Mouse (Mus musculus) frontal cortex, postnatal 25 days (tissue): ENCODE results near the gene Ssh3.
A peak's percentile ranks its signal among the peaks of the same experiment; 100 is the strongest.

ENCODE experiments used
- DNase-seq, 2 experiments: peaks; one replicate each; pipeline ENCODE4 v3.0.0; 2022; ENCODE audit warnings: low spot score in 2 of 2

Ssh3 gene

DNA sequence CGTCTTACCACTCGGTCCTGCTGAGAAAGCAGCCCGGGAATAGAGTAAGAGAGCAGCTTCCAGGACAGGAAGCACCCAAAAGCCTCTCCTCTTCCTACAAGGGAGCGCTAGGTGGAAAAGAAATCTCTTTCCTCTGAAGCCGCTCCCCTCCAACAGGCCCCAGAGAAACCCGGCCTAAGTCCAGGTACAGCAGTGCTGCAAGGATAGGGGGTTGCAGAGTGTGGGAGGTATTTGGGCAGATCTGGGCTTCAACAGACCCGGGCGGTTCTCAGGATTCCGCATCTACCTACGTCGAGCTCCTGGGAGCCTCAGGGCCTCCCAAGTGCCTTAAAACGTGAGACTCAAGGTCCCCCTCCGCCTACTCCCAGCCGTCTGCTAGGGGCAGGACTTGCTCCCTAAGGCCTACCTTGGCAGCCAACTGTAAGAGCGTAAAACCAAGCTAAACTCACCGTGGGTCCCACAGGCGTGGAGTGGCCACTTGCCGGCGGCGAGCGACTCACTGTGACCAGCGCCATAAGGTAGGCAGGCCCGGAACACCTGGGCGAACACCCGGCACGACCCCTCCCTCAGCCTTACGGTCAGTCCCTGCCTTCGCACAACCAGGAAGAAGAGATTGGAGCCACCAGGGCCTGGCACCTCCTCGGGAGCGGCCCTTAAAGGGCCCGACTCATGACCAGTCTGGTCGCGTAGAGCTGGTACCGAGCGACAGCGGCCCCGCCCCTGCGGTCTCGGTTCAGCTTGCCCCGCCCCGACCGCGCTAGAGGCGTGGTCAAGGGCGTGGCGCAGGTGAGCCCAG, at the start of gene Ssh3:
Gene Ssh3, minus strand, starts transcription at position 615 of the 796 bp plus-strand sequence.
- DNase-seq = peak; percentile 35 to 53

DNA sequence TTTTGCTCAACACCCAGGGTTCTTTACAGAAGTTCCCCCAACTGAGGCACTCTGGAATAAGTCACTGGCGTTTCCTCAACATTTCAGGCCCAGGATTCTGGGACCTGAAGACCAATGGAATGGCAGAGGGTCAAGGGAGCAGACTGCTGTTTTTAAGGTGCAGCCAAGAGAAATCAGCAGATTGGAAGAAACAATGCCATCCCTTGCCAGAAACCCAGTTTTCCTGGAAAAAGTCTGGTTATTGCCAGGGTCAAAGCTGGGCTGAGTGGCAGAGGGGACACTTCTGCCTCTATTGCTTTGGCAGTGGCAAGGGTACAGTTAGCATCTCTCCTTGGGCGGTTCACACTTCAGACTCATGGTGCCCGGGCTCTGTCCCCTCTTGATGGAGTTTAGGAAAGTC, 48.2 kb upstream of the Ssh3 start:
- DNase-seq = no peak

DNA sequence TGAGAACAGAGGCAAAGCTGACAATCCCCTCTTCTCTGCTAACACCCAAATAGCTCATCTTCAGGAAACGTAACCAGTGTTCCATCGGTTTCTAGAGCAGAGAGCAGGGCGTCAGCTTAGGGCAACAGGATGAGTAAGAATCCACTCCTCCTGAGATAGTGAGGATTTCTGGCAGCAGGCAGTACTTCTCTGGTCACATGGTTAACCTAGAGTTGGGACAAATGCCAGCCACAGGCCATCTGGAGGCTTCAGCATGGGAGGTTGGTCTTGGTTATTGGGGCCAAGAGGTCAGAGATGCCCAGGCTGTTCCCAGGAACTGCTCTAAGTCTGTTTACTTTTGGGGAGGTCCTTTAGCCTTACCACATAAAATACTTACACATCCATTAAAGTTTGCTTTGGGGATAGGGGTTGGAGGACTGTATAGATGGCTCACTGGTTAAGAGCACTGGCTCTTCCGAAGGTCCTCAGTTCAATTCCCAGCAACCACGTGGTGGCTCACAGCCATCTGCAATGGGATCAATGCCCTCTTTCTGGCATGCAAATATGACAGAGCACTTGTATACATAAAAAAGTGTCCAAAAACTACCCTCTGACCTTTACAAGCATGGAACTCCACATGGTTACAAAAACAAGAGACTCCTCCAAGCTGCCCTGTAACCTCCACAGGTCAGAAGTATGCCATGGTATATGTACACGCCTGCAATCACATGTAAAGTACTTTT, 46.4 kb upstream of the Ssh3 start:
- no peak for DNase-seq

DNA sequence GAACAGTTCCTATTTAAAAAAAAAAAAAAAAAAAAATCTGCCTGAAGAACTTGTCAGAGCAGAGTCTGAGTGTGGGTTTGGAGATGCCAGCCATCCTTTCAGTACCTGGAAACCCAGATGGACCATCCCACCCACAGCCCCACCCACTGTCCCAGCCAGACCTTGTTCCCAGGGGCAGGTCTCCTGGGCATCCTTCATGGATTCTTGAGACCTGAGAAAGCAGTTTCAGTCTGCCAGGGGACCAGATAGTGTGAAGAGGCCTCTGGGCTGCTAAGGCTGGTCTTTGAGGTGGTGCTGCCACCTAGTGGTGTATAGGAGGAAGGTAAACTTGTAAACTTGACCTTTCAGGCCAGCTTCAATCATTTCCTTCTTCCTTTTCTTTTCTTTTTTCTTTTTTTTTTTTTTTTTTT, 40.8 kb upstream of the Ssh3 start:
- DNase-seq = no peak

DNA sequence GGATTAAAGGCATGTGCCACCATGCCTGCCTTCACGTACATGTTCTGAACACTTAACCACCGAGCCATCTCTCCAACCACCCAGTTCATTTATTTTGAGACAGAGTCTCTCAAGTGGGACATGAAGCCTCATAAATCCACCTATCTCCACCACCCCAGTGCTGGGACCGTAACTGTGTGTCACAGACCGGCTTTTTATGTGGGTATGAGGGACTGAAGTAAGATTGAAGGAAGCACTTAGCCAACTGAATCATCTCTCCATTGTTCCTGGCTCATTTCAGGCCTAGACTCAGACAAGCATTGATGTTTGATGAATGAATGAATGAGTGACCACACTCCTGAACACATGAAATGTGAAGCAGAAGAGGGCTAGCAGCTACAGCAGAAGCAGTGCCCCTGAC, 40.3 kb upstream of the Ssh3 start:
- DNase-seq = no peak

DNA sequence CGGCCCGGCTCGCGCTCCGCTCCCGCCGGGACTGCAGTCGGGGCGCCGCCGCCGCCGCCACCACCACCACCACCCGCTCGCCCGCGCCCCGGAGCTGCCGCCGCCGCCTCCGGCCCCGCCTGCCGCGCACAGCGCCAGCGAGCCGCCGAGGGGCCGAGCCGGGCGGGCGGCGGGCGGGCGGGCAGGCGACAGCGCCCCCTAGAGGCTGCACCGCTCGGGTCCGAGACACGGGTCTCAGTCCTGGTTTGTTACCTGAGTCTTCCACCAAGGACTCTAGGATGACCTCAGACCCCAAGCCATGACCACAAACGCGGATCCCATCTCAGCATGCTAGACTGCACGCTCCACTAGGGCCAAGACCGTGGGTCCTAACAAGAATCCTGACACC, 37.2 kb upstream of the Ssh3 start, which contains the start of gene Grk2:
Gene Grk2, minus strand, starts transcription at position 33 of the 388 bp plus-strand sequence.
- DNase-seq = peak; percentile 57 to 64

DNA sequence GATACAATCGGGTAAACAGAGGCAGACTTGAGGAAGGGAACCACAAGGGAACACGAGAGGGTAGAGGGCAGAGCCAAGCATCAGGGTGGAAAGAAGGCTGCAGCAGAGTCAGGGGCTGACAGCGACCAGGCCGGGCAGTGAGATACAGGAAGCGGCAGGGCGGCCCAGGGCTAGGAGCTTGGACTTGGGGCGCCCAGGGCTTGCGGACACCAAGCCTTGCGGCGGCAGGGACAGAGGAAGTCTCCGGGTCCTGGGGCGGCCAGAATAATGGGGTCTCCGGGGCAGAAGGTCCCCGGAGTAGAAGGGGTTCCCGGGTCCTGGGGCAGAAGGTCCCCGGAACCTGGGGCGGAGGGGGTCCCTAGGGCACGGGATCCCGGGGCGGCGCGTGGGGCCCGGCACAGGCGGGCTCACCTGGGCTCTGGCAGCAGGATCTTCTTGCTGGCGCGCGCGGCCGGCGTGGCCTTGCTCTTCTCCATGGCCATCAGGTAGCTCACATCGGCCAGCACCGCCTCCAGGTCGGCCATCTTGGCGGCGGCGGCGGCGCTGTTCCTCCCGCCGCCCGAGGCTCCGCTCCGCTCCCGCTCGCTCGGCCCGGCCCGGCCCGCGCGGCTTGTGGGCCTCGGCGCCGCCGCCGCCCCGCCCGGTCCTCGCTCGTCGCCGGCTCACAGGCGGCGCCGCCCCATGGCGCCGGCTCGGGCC, 36.7 kb upstream of the Ssh3 start:
- no peak for DNase-seq

DNA sequence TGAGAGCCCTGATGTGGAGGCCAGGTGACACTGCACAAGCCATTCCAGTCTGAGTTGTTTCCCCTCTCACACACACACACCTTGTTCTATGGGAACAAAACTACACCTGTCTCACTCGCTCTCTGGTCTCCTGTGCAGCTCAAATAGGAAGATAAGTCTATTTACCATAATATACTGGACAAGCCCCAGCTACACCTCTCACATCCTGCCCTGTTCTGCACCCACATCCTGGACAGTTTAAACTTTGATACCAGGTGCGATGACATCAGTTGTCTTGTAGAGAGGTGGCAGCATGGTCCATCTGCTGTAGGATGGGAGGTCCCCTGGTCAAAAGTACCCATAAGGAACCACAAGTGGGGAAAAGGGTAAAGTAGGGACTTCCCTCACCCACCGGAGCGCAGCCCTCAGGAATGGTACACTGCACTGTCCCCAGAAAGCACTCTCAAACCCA, 35.9 kb upstream of the Ssh3 start:
- DNase-seq = no peak

DNA sequence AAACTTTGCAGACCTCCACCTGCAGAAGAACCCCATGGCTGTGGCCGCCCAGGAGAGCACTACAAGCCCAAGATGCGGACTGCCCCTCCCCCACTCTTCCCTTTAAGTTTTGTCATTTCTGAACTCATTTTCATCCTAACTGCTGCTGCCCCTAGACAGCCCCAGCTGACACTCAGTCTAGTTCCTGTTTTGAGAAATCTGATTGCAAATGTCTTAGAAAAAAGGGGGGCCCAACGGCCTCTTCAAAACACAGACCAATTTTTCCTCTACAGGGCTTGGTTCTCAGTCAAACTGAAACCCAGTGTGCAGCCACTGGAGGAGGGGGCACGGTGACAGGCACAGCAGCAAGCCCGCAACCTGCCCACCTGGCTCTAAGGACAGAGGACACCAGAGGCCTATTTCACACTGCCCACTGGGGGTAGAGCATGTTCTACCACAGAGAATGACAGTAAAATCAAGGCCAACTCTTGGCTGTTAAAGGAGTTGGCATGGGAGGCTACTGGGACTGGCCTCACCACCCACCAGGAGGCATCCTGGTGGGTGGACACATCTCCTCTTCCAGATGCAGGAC, 35.4 kb upstream of the Ssh3 start:
- no peak for DNase-seq

DNA sequence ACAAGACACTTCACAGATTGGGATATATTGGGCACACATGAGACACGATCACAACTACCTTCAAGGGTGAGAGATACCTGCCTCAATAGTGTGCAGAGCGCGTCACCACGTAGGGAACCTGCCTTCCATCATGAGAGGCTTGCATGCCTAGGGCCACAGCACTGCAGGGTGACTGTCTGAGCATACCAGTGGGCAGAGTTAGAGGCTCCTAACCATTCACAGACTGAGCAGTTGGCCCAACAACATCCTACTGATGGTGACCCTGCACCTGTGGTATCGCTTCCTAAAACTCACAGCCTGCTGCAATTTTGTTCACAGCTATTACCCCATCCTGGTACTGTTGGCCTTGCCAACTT, 34.6 kb upstream of the Ssh3 start:
- DNase-seq = no peak

DNA sequence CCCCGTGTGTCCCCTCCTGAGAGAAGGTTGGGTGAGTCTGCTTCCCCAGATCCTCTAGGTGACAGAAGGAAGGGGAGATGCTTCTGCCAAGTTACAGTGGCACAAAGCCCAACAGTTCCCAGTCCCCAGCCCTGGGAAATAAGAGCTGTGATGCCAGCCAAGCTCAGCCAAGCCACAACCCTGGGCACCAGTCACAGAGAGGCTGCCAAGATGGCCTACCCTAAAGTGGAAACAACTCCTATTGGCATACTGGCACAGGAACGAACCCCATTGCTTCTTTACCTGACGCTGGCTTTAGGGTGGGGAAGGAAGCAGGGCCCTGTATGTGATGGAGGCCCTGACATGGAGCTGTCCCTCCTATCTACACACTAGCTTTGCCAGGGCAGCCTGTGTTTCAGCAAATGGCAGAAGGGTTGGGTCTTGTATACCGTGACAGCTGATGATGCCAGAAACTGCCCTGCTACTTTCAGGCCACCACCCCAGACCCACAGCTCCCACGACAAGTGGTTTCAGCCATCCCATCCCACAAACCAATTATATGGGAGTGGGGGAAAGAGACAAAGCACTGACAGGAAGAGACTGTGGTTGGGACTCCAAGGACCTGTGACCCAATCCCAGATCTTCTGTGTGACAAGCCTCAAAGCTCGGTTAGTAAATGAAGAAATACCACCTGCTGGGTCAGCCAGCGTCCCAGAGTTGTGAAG, 34.1 kb upstream of the Ssh3 start:
- no peak for DNase-seq

DNA sequence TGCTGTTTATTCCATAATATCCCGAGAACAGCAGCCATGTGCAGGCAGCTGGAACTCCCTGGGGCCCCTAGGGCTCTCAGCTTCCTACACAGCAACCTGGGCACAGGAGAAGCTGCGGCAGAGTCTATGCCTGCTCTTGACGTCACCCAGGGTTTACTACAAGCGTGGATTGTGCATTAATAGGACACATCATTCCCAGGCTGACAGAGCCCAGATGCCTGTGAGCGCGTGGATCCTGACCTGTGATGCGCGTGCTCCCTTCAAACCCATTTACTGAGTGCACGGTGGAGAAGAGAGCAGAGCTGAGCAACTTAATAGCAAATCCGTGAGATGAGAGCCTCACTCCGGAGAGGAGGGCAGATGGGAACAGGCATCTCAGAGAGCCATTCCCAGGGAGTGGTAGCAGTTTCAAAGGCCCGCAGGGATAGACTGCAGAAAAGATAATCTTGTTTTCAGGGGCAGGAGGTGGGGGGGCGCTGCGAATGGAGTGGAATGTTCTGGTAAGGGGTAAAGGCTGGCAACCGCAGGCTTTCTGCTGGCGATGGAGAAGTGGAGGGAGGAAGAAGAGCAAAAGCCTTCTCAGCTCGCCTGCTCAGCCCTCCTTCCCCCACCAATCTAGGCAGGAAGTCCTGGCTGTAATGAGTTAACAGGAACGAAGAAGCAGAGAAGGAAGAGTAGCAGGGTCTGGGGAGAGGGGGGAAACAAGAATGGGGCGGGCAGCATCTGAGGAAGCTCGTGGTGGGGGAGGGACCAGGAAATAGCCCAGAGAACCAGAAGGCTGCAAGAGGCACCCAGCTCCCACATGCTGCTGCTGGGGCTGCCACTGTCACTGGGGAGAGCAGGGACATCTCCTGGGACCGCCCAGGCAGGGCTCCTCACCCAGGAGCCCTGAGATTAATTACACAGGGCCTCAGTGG, 33.0 kb upstream of the Ssh3 start:
- no peak for DNase-seq

DNA sequence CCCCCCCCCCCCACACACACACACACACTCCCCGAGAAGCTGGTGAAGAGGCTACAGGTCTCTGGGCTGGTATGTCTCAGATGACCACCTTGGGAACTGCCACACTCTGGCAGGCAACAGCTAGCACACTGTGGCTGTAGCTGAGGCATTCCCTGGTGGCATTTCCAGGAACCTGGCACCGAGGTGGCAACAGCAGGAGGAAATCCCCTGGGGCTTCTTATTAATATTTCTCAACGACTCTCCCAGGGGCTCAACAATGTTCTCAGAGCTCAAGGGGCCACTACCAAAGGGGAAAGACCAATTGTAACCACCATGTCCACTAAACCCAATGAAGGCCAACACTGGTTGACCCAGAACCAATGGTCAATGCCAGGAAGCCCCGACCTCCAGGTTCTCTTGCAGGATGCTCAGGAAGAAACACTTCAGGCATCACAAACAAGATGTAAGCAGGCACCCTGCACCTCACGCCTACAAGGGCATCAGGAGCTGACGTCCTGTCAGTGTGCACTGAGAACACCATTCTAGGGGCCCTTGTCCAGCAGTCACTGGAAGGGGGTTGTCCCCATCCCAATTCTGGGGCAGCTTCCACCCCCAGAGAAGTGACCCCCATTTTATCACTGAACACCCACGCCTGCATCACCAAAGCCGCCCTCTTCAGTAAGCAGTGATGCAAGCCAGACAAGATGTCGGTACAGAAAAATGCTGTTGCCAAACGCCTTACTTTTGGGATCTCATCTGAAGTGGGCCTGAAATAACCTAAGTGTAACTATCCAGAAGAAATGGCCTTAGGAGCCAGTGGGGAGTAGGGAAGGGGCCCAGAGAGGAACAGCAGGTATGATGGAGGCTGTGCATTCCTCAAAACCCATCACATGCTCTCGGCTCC, 32.1 kb upstream of the Ssh3 start:
- DNase-seq = no peak

DNA sequence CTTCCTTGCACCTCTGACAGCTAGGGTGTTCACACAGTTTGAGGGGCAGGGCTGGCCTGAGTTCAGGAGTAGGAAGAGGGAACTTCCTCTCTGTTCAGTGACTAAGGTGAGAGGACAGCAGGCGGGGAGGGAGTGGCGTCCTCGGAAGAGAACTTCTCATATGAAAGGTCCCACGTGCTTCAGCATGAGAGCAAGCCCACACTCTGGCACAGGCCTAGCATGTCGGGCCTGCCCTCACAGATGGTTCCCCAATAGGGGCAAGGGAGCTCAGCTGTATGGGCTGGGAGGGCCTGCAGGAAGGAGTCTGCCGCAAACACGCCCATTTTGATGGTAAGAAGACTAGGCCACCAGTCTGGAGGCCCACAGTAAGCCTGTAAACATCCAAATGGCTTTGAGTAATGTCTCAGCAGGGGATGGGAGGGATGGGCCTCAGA, 31.3 kb upstream of the Ssh3 start:
- no peak for DNase-seq

DNA sequence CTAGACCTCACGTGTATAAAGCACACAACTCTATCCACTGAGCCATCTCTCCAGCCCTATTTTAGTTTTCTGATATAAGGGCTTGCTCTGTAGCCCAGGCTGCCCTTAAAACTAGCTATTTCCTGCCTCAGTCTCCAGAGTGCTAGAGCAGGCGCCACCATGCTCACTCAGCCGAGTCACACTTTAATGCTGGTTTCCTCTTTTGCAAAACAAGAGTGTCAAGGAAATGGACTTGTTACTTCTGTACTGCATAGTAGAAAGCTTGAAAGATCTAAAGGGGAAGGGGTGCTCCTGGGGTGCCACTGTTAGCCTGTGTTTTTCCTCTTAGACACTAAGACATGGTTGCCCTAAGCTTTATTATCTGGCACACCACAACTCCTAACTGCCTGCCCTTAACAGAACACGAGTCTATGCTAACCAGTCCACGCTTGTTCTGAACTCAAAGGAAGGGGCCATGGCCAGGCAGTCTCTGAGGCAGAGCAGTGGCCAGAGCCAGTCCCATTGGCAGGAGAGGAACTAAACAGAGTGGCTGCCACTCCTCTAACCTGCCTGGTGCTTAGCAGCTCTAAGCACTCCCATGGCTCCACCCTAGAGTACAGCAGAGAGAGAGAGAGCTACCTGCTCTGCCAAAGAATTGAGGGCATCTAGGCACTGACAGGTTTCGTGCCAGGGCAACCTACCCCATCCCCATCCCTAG, 30.7 kb upstream of the Ssh3 start:
- no peak for DNase-seq

DNA sequence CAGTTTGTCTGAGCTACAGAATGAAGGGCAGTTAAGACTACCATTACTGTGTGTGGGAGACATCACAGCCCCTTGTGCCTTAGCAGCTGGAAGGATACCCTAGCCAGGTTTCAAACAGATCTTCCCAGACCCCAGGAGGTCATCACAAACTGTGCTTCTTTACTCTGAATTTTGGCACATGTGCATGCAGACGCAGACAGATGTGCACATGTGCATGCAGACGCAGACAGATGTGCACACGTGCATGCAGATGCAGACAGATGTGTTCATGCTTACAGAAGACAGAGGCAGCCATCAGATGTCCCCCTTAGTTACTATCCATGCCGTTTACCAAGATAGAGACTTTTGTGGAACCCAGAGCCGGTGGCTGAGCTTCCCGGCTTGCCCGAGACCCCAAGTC, 30.1 kb upstream of the Ssh3 start:
- no peak for DNase-seq

DNA sequence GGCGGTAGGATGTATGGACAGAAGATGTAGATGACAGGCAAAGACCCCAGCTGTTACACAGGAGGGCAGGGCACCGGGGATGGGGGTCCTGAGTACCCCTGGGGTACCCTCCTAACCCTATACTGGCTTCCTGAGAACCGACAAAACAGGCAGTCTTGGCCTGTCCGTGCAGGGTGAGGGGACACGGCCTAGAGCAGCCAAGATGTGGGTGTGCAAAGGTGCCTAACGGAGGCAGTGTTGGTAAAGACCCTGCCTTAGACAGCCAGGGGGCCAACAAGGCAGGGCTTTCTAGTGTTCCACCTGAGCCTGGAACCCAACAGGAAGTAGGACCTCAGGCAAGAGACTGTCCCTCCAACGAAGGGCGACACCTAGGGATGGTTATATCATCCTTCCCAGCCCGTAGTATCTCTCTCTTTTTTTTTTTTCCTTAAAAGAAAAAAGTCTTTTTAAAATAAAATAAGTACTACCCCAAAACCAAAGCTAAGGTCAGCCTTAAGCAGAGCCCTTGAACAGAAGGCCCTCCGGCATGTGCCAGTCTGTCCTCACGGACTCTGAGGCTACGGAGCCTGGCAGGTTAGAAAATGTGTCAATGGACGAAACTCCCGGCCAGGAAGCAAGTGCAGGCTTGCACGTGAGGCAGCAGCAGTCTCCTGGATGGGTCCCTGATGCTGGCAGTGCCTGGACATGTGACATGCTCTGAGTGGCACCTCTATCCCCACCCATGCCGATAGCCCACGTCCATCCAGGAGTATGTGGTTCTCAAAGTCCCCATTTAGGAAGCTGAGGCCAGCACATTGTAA, 29.5 kb upstream of the Ssh3 start:
- no peak for DNase-seq

DNA sequence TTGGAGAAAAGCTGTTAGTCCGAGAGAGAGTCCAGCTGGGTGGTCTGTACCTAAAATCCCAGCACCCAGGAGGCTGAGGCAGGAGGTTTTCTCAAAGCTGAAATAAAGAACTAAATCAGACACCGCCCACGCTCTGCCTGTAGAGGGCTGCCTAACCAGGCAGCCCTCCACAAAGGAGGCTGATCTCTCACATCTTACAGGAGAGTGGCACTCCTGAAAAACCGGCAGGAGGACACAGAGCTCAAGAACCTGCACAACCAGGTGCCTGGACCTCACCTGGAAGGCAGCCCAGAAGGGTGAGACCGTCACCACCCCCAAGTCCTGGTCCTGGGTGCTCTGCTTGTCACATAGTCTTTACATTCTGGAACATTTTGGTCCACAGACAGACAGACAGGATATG, 28.9 kb upstream of the Ssh3 start:
- DNase-seq = no peak
